In genomic region chr7:84285790-84286189, GRCm38 (mm10) we compare ENCODE assay signal across 18 mouse cellular contexts.
DNase-seq lines count a peak whose midpoint lies in the region; ATAC-seq and TF ChIP-seq lines count a peak whose summit lies in the region.
"Had no signal": no experiment of that assay in that cellular context is flagged by ENCODE, and none has a peak within 500 bp of the region (broad histone marks: within the 10 kb centered on the region; RNA-seq: fewer than 3 reads in every experiment).

No protein-coding gene starts in this region.

- no peak overlapping the region for H3K4me2 ChIP-seq in forebrain, embryonic 14.5 days (ENCODE audit: low read length)
- no peak overlapping the region for H3K4me2 ChIP-seq in forebrain, embryonic 16.5 days (ENCODE audit: low read length)
- H3K4me2 ChIP-seq: hindbrain, embryonic 13.5 days; intestine, embryonic 15.5 days had no signal

- no peak overlapping the region for H3K9ac ChIP-seq in forebrain, embryonic 14.5 days (ENCODE audit: low read length)
- H3K9ac ChIP-seq in forebrain, embryonic 16.5 days (replicated peaks; ENCODE audit: low read depth, low read length), result no peak overlapping the region
- H3K9ac ChIP-seq: hindbrain, embryonic 13.5 days; intestine, embryonic 15.5 days had no signal

- peak; percentile 35 for DNase-seq in forebrain, embryonic 14.5 days (ENCODE audit: low spot score)
- peak; percentile 52 for DNase-seq in heart, embryonic 10.5 days (ENCODE audit: low spot score)
- DNase-seq in heart, postnatal 4 days, result no peak
- DNase-seq in brain, embryonic 14.5 days (ENCODE audit: low read depth), result peak; percentile 53
- peak; percentile 43 for DNase-seq in layer of hippocampus, adult 9-11 months
- DNase-seq in urinary bladder, adult 18-20 months (ENCODE audit: low spot score in 2 of 2), result no peak
- DNase-seq in right cerebral cortex, postnatal 14 days, result no peak
- DNase-seq: adrenal gland, postnatal 14 days; cerebellum, adult 2 months; cerebellum, postnatal 10 days; gastrocnemius, postnatal 36 days; heart, adult 11 months; heart, postnatal 10 days had no signal

- H3K36me3 ChIP-seq in forebrain, embryonic 14.5 days (ENCODE audit: control insufficient read depth, insufficient read depth, low read length), result peaks cover 50% of the 10 kb centered on the region
- peaks cover 7% of the 10 kb centered on the region; the same call in 1 of the 2 replicates for H3K36me3 ChIP-seq in forebrain, embryonic 16.5 days (ENCODE audit: control insufficient read depth, insufficient read depth)
- H3K36me3 ChIP-seq in heart, embryonic 10.5 days, result no peaks in the 10 kb centered on the region
- H3K36me3 ChIP-seq: intestine, embryonic 15.5 days had no signal

- no peak overlapping the region for H3K4me3 ChIP-seq in forebrain, embryonic 14.5 days (ENCODE audit: low read depth, low read length)
- no peak overlapping the region for H3K4me3 ChIP-seq in forebrain, embryonic 16.5 days (replicated peaks; ENCODE audit: low read length)
- H3K4me3 ChIP-seq in heart, embryonic 10.5 days, result no peak overlapping the region
- H3K4me3 ChIP-seq: embryonic facial prominence, embryonic 10.5 days; hindbrain, embryonic 13.5 days; intestine, embryonic 15.5 days had no signal

- peak overlapping the region; percentile 65 for H3K27ac ChIP-seq in forebrain, embryonic 14.5 days (ENCODE audit: low read depth, low read length)
- H3K27ac ChIP-seq in forebrain, embryonic 16.5 days (ENCODE audit: low read length), result no peak overlapping the region
- no peak overlapping the region for H3K27ac ChIP-seq in heart, embryonic 10.5 days
- H3K27ac ChIP-seq: embryonic facial prominence, embryonic 10.5 days; hindbrain, embryonic 13.5 days; hindbrain, postnatal 0 days; intestine, embryonic 15.5 days had no signal

- H3K27me3 ChIP-seq in forebrain, embryonic 14.5 days (replicated peaks; ENCODE audit: control insufficient read depth, insufficient read depth, low read length), result no peaks in the 10 kb centered on the region
- no peaks in the 10 kb centered on the region for H3K27me3 ChIP-seq in forebrain, embryonic 16.5 days (replicated peaks; ENCODE audit: control insufficient read depth, insufficient read depth, low read length)
- no peaks in the 10 kb centered on the region for H3K27me3 ChIP-seq in heart, embryonic 10.5 days (ENCODE audit: insufficient read depth, poor library complexity, severe bottlenecking)
- H3K27me3 ChIP-seq: hindbrain, embryonic 13.5 days; intestine, embryonic 15.5 days had no signal

- WGBS in forebrain, embryonic 14.5 days, result 86% methylated on average over 7 of the region's 7 CpGs
- 83% methylated on average over 7 of the region's 7 CpGs for WGBS in forebrain, embryonic 16.5 days
- WGBS in heart, embryonic 10.5 days, result 86% methylated on average over 7 of the region's 7 CpGs

- H3K9me3 ChIP-seq in forebrain, embryonic 14.5 days (replicated peaks; ENCODE audit: control insufficient read depth, low read length), result no peaks in the 10 kb centered on the region
- H3K9me3 ChIP-seq in forebrain, embryonic 16.5 days (ENCODE audit: control insufficient read depth, low read length), result no peaks in the 10 kb centered on the region
- no peaks in the 10 kb centered on the region for H3K9me3 ChIP-seq in heart, embryonic 10.5 days
- H3K9me3 ChIP-seq: embryonic facial prominence, embryonic 10.5 days; hindbrain, embryonic 13.5 days; intestine, embryonic 15.5 days had no signal

- ATAC-seq in forebrain, embryonic 14.5 days, result peak; percentile 51; the same call in 1 of the 2 replicates
- no peak for ATAC-seq in forebrain, embryonic 16.5 days
- ATAC-seq: intestine, embryonic 15.5 days had no signal

- no peaks in the 10 kb centered on the region for H3K4me1 ChIP-seq in forebrain, embryonic 14.5 days (ENCODE audit: control insufficient read depth, insufficient read depth, low read length)
- H3K4me1 ChIP-seq in forebrain, embryonic 16.5 days (replicated peaks; ENCODE audit: control insufficient read depth, insufficient read depth, low read length), result peaks cover 6% of the 10 kb centered on the region; the same call in 1 of the 2 replicates
- H3K4me1 ChIP-seq in heart, embryonic 10.5 days, result no peaks in the 10 kb centered on the region
- H3K4me1 ChIP-seq: embryonic facial prominence, embryonic 10.5 days; hindbrain, embryonic 13.5 days; intestine, embryonic 15.5 days had no signal

- no peak for TF ChIP-seq CTCF in brain, embryonic 14.5 days (IDR thresholded peaks at IDR 0.05; ENCODE audit: borderline replicate concordance, extremely low read depth, insufficient read depth, insufficient read length)

- TF ChIP-seq POLR2A in brain, embryonic 14.5 days (IDR thresholded peaks at IDR 0.05; ENCODE audit: borderline replicate concordance, extremely low read depth, insufficient read depth, insufficient read length, poor library complexity, severe bottlenecking), result no peak

Comparison
In these comparisons a context has a peak if more than half of its experiments do, and no peak if none do; other contexts are left out.
1. DNase-seq: peak in forebrain, embryonic 14.5 days (single experiment), heart, embryonic 10.5 days (single experiment), brain, embryonic 14.5 days (single experiment) and layer of hippocampus, adult 9-11 months (single experiment); none in heart, postnatal 4 days (single experiment), urinary bladder, adult 18-20 months (0 of 2) and right cerebral cortex, postnatal 14 days (single experiment).